Mouse (Mus musculus): ENCODE measurements around the gene Cnbp. TPM values are rescaled to one million over a fixed set of nuclear protein-coding genes. Genes with fewer than 3 reads are reported as not detected.

Cnbp gene
- polyA plus RNA-seq, 1 experiment from 2014 or later, result 548 TPM

DNA sequence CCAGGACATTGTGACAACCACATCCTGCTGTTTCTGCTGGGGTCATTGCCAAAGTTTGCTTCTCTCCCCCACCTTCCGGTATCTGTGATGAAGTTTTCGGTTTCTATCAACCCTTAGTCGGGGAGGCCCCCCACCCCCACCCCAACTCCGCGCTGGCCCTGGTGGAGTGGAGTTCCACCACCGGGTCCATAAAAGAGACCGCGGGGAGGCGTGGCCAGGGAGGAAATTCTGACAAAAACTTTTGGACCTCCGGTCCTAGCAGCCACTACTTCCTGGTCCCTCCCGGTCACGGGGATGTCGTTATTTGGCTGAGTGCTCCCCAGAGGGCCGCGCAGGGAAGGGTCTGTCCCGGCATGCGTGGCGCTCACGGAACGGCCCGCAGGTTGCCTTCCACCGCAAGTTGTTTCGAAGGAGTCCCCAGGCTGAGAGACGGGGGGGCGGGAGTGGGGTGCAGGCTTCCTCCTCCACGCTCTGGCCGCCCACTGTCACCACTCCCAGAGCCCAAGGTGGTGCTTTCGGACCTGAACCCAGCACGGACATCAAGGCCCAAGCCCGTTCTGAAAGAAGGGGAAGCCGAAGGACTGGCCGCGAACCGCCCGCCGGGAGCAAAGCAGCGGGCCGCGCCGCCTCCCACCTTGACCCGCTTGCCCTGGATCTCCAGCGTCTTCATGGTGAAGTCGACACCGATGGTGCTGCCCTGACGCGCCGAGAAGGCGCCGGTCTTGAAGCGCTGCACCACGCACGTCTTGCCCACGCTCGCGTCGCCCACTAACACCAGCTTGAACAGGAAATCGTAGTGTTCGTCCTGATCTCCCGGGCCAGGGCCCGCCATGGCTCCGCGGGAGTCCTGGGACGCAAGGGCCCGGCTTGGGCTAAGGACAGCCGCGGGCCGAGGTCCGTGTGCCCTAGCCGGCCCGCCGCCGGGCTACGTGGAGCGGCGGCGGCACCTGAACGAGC is 39.9 kb downstream of the Cnbp start:
- WGBS, result under 1% methylated on average over 60 of the region's 77 CpGs
- peak overlapping the region; percentile 86 for H3K4me3 ChIP-seq (ENCODE audit: low read length)
- peak; percentile 6; the same call in 1 of the 2 replicates for ATAC-seq
- peak overlapping the region; percentile 80 for H3K27ac ChIP-seq (ENCODE audit: low read depth, low read length)
- peak overlapping the region; percentile 85 for H3K9ac ChIP-seq (ENCODE audit: low read depth, low read length)
- no peaks in the 10 kb centered on the region for H3K9me3 ChIP-seq (ENCODE audit: control insufficient read depth, low read length)
- no peaks in the 10 kb centered on the region for H3K27me3 ChIP-seq (replicated peaks; ENCODE audit: control insufficient read depth, insufficient read depth, low read length)
- H3K4me1 ChIP-seq (ENCODE audit: control insufficient read depth, insufficient read depth, low read depth, low read length), result peaks cover 10% of the 10 kb centered on the region
- no peaks in the 10 kb centered on the region for H3K36me3 ChIP-seq (ENCODE audit: control insufficient read depth, insufficient read depth, low read length)
- H3K4me2 ChIP-seq (ENCODE audit: low read length), result peak overlapping the region; percentile 95

DNA sequence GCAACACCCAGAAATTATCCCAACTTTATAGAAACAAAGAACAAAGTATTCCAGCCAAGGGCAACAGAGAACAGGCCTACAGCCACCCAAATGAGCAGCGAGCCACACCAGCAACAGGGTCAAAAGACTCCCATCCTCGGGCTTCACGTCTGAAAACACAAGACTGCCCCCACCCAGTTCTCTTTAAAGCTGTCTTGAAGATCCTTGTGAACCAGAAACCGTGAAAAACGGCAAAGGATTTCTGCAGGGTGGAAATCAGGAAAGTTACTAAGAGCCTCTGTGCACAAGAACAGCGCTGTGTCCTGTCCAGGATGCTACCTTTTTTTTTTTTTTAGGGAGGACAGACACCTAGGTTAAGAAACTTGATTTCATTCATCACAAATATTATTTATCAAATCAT is 40.6 kb downstream of the Cnbp start:
- Histone ChIP-seq H3K27ac (ENCODE audit: low read depth, low read length) (no peak overlapping the region), H3K4me1 (ENCODE audit: control insufficient read depth, insufficient read depth, low read depth, low read length) (peaks cover 10% of the 10 kb centered on the region)
- WGBS, result 42% methylated on average over 6 of the region's 6 CpGs

DNA sequence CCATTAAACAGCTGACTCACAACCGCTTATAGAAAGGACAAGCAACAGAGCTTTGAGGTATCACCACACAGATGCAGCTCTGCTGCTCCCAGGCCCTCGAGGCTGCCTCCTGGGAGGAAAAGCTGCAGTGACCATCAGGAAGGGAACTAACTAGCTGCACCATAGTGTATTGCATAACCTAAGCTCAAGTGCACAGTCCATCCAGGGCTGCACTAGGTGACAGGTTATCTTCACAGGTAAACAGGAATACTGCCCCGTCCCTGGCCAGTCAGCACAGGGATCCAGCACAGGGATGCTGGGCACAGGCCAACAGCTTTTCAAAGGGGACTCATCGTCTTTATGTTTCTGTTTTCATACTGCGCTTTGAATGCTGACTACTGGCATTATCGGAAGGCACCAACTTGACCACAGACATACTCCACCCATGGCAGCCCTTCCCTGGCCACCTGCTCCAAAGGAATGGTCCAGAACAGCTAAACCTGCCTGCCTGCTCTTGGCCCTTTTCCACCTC is 41.2 kb downstream of the Cnbp start:
- no peak overlapping the region for H3K27ac ChIP-seq (ENCODE audit: low read depth, low read length)
- H3K9ac ChIP-seq (ENCODE audit: low read depth, low read length), result no peak overlapping the region
- peaks cover 10% of the 10 kb centered on the region for H3K4me1 ChIP-seq (ENCODE audit: control insufficient read depth, insufficient read depth, low read depth, low read length)
- H3K27me3 ChIP-seq (replicated peaks; ENCODE audit: control insufficient read depth, insufficient read depth, low read length), result no peaks in the 10 kb centered on the region
- no peak overlapping the region for H3K4me3 ChIP-seq (ENCODE audit: low read length)
- H3K36me3 ChIP-seq (ENCODE audit: control insufficient read depth, insufficient read depth, low read length), result no peaks in the 10 kb centered on the region
- no peak for ATAC-seq
- no peaks in the 10 kb centered on the region for H3K9me3 ChIP-seq (ENCODE audit: control insufficient read depth, low read length)
- no peak overlapping the region; the same call in 1 of the 2 replicates for H3K4me2 ChIP-seq (ENCODE audit: low read length)
- WGBS, result 81% methylated on average over 6 of the region's 6 CpGs

More for the DNA sequence above, 40.6 kb downstream of the Cnbp start:
- Histone ChIP-seq H3K9ac (ENCODE audit: low read depth, low read length) (no peak overlapping the region; the same call in 1 of the 2 replicates), H3K36me3 (ENCODE audit: control insufficient read depth, insufficient read depth, low read length) (no peaks in the 10 kb centered on the region), H3K27me3 (replicated peaks; ENCODE audit: control insufficient read depth, insufficient read depth, low read length) (no peaks in the 10 kb centered on the region), H3K4me3 (ENCODE audit: low read length) (peak overlapping the region; percentile 86), H3K9me3 (ENCODE audit: control insufficient read depth, low read length) (no peaks in the 10 kb centered on the region), H3K4me2 (ENCODE audit: low read length) (peak overlapping the region; percentile 95)
- ATAC-seq, result no peak

DNA sequence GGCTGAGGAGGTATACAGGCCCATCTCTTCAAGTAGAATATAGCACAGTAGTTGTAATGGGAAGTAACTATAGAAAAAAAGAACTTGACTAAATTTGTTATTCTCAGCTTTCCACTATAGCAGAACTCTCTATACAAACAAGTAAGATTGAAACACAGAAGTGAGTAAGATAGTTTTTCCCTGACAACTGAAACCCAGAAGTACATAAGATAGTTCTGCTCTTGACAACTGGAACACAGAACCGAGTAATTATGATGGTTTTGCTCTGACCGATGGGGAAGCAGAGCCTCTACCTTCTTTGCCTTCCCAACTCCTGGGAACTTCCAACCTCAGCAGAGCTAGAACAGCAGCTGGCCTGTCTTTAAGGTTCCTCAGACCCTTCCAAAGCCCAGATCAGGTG is 41.8 kb downstream of the Cnbp start:
- Histone ChIP-seq H3K4me1 (ENCODE audit: control insufficient read depth, insufficient read depth, low read depth, low read length) (peaks cover 10% of the 10 kb centered on the region), H3K4me3 (ENCODE audit: low read length) (no peak overlapping the region), H3K27me3 (replicated peaks; ENCODE audit: control insufficient read depth, insufficient read depth, low read length) (no peaks in the 10 kb centered on the region), H3K4me2 (ENCODE audit: low read length) (no peak overlapping the region), H3K9ac (ENCODE audit: low read depth, low read length) (no peak overlapping the region), H3K9me3 (ENCODE audit: control insufficient read depth, low read length) (no peaks in the 10 kb centered on the region), H3K36me3 (ENCODE audit: control insufficient read depth, insufficient read depth, low read length) (no peaks in the 10 kb centered on the region), H3K27ac (ENCODE audit: low read depth, low read length) (no peak overlapping the region)
- WGBS, result 94% methylated on average over 2 of the region's 2 CpGs
- no peak for ATAC-seq

DNA sequence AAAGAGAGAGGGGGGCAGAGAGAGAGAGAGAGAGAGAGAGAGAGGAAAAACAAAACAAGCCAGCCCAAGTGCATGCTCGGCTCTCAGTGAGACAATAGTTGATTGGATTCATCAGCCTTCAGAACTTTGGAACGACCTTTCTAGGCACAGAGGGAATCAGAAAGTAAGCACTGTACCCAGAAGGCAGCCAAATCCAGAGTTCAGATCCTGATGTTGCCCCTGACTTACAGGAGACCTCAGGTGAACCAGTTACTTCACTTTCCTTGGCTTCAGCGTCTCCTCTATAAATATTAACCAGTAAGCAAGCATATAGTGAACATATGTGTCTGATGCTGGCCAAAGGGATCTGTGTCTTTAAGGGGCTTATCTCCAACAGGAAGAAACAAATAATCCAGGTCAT is 42.4 kb downstream of the Cnbp start:
- 80% methylated on average over 3 of the region's 3 CpGs for WGBS

DNA sequence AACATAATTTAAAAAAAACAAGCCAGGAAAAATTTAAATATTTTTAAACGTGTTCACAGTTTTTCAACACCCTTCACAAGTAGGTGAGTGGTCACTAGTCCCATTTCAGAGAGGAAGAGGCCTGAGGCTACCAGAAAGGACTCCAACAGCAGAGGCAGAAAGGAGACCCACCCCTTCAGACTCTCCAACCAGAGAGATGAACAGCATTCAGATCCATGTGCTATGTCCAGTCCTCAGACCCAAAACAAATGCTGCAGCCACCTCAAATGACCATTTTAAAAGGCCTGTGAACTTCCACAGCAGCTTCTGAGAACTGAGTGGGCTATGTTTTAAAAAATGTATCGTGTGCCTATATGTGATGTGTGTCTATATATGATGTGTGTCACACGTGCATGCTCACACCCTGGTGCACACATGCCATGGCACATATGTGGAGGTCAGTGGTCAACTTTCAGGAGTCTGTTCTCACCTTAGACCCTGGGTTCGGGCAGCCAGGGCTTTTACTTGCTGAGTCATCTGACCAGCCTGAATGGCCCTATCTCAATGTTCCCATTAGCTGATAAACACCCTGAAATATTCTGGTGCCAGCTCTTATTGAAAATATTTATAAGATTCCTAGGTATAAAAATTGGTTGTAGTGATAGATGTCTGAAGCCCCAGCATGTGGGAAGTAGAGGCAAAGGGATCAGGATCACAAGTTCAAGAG is 43.0 kb downstream of the Cnbp start:
- H3K27me3 ChIP-seq (replicated peaks; ENCODE audit: control insufficient read depth, insufficient read depth, low read length), result no peaks in the 10 kb centered on the region
- H3K36me3 ChIP-seq (ENCODE audit: control insufficient read depth, insufficient read depth, low read length), result no peaks in the 10 kb centered on the region
- no peak overlapping the region for H3K4me3 ChIP-seq (ENCODE audit: low read length)
- 94% methylated on average over 4 of the region's 4 CpGs for WGBS
- H3K9me3 ChIP-seq (ENCODE audit: control insufficient read depth, low read length), result no peaks in the 10 kb centered on the region
- H3K4me1 ChIP-seq (ENCODE audit: control insufficient read depth, insufficient read depth, low read depth, low read length), result peaks cover 10% of the 10 kb centered on the region
- H3K9ac ChIP-seq (ENCODE audit: low read depth, low read length), result no peak overlapping the region
- H3K27ac ChIP-seq (ENCODE audit: low read depth, low read length), result no peak overlapping the region
- H3K4me2 ChIP-seq (ENCODE audit: low read length), result no peak overlapping the region
- ATAC-seq, result no peak

More for the DNA sequence above, 42.4 kb downstream of the Cnbp start:
- no peaks in the 10 kb centered on the region for H3K27me3 ChIP-seq (replicated peaks; ENCODE audit: control insufficient read depth, insufficient read depth, low read length)
- H3K36me3 ChIP-seq (ENCODE audit: control insufficient read depth, insufficient read depth, low read length), result no peaks in the 10 kb centered on the region
- peaks cover 10% of the 10 kb centered on the region for H3K4me1 ChIP-seq (ENCODE audit: control insufficient read depth, insufficient read depth, low read depth, low read length)
- H3K4me2 ChIP-seq (ENCODE audit: low read length), result no peak overlapping the region
- H3K4me3 ChIP-seq (ENCODE audit: low read length), result no peak overlapping the region
- ATAC-seq, result no peak
- no peak overlapping the region for H3K9ac ChIP-seq (ENCODE audit: low read depth, low read length)
- H3K27ac ChIP-seq (ENCODE audit: low read depth, low read length), result no peak overlapping the region
- H3K9me3 ChIP-seq (ENCODE audit: control insufficient read depth, low read length), result no peaks in the 10 kb centered on the region

DNA sequence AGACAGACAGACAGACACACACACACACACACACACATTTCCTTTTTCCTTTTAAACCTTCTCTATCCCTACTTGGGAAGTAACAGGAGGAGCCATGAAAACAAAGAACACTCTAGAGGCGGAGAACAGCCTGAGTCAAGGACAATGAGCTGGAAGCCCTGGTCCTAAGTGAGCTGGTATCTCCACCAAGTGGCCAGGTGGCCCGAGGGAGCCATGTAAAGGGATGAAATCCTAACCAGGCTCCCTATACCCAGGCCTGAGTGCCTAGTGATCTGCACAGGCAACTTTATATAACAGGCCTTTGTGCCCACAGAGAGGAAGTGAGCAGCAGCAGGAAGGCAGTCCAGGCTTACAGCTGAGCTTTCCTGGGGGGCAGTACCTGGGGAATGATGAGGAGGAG is 44.0 kb downstream of the Cnbp start:
- ATAC-seq, result no peak
- Histone ChIP-seq H3K4me1 (ENCODE audit: control insufficient read depth, insufficient read depth, low read depth, low read length) (peaks cover 6% of the 10 kb centered on the region), H3K27me3 (replicated peaks; ENCODE audit: control insufficient read depth, insufficient read depth, low read length) (no peaks in the 10 kb centered on the region), H3K4me3 (ENCODE audit: low read length) (no peak overlapping the region), H3K36me3 (ENCODE audit: control insufficient read depth, insufficient read depth, low read length) (no peaks in the 10 kb centered on the region), H3K9ac (ENCODE audit: low read depth, low read length) (no peak overlapping the region), H3K27ac (ENCODE audit: low read depth, low read length) (no peak overlapping the region), H3K9me3 (ENCODE audit: control insufficient read depth, low read length) (no peaks in the 10 kb centered on the region), H3K4me2 (ENCODE audit: low read length) (no peak overlapping the region)
- WGBS, result 67% methylated on average over 2 of the region's 2 CpGs

DNA sequence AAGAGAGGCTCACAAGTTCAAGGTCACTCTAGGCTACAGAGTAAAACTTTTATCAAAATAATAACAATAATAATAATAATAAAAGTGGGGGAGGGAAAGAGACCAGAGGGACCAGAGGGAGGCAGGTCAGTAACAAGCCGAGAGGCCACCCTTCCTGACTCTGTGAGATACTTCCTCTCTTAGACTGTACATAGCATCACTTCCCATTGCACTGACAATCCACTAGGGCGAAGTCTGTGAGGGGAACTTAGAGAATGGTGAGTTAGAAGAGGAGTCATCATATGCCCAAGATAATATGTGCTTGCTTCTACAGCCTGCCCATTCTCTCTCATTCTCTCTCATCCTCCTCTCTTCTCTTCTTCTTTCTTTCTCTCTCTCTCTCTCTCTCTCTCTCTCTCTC is 44.9 kb downstream of the Cnbp start:
- no peaks in the 10 kb centered on the region for H3K36me3 ChIP-seq (ENCODE audit: control insufficient read depth, insufficient read depth, low read length)
- no peak overlapping the region for H3K4me3 ChIP-seq (ENCODE audit: low read length)
- H3K9me3 ChIP-seq (ENCODE audit: control insufficient read depth, low read length), result no peaks in the 10 kb centered on the region
- peaks cover 6% of the 10 kb centered on the region for H3K4me1 ChIP-seq (ENCODE audit: control insufficient read depth, insufficient read depth, low read depth, low read length)
- H3K9ac ChIP-seq (ENCODE audit: low read depth, low read length), result no peak overlapping the region
- WGBS, result 78% methylated on average over 2 of the region's 2 CpGs
- ATAC-seq, result no peak
- no peak overlapping the region for H3K27ac ChIP-seq (ENCODE audit: low read depth, low read length)
- no peaks in the 10 kb centered on the region for H3K27me3 ChIP-seq (replicated peaks; ENCODE audit: control insufficient read depth, insufficient read depth, low read length)
- H3K4me2 ChIP-seq (ENCODE audit: low read length), result no peak overlapping the region

DNA sequence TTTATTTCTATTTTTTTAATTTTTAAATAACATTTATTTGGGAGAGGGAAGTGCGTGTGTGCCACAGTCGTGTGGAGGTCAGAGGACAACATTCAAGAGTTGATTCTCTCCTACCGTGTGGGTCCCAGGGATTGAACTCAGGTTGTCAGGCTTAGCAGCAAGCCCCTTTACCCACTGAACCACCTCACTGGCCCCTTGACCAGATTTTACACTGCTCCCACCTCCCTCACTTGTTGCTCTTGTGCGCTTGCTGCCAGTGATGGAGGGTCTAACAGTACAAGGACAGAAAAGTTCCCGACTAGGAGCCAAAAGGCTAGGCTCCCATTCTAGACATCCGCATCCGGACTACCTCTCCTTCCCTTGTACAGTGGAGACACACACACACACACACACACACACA is 45.5 kb downstream of the Cnbp start:
- Histone ChIP-seq H3K9me3 (ENCODE audit: control insufficient read depth, low read length) (no peaks in the 10 kb centered on the region), H3K4me2 (ENCODE audit: low read length) (no peak overlapping the region), H3K27ac (ENCODE audit: low read depth, low read length) (no peak overlapping the region), H3K27me3 (replicated peaks; ENCODE audit: control insufficient read depth, insufficient read depth, low read length) (no peaks in the 10 kb centered on the region), H3K4me3 (ENCODE audit: low read length) (no peak overlapping the region), H3K9ac (ENCODE audit: low read depth, low read length) (no peak overlapping the region), H3K4me1 (ENCODE audit: control insufficient read depth, insufficient read depth, low read depth, low read length) (peaks cover 3% of the 10 kb centered on the region; the same call in 1 of the 2 replicates), H3K36me3 (ENCODE audit: control insufficient read depth, insufficient read depth, low read length) (no peaks in the 10 kb centered on the region)
- ATAC-seq, result no peak
- WGBS, result 90% methylated on average over 7 of the region's 7 CpGs

All from hindbrain, embryonic 16.5 days (tissue).